ENCODE assay signal across 10 mouse cellular contexts in the genomic region with DNA sequence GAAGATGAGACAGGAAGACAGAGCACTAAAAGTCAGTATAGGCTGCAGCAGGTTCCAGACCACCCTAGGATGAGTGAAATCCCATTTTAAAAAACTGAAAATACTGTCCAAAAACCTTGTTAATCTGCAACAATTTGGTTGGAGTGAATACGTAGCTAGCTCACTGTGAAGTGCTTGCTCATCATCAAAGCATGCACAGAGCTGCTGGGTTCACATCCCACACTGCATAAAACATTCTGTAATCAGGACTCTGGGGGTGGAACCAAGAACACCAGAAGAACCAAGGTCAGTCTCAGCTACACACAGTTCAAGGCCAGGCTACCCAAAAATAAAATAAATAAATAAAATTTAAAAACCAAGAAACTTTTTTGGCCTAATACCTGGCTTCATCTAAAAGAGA. TPM values are rescaled to one million over a fixed set of nuclear protein-coding genes. Genes with fewer than 3 reads are reported as not detected.
A peak's percentile ranks its signal among the peaks of the same experiment; 100 is the strongest.
DNase-seq lines count a peak whose midpoint lies in the region; ATAC-seq lines count a peak whose summit lies in the region.
"Had no signal": no experiment of that assay in that cellular context is flagged by ENCODE, and none has a peak within 500 bp of the region (broad histone marks: within the 10 kb centered on the region; RNA-seq: fewer than 3 reads in every experiment).

No protein-coding gene starts in this region.

- H3K27ac ChIP-seq in kidney, embryonic 14.5 days (ENCODE audit: low read depth, low read length) = no peak overlapping the region
- H3K27ac ChIP-seq in midbrain, embryonic 12.5 days (replicated peaks) = no peak overlapping the region
- H3K27ac ChIP-seq: liver, embryonic 14.5 days had no signal

- H3K27me3 ChIP-seq in kidney, embryonic 14.5 days (ENCODE audit: control insufficient read depth, insufficient read depth, low read length) = no peaks in the 10 kb centered on the region
- no peaks in the 10 kb centered on the region for H3K27me3 ChIP-seq in midbrain, embryonic 12.5 days

- H3K4me1 ChIP-seq in kidney, embryonic 14.5 days (ENCODE audit: control insufficient read depth, insufficient read depth, low read length) = peaks cover 8% of the 10 kb centered on the region
- H3K4me1 ChIP-seq in midbrain, embryonic 12.5 days = peaks cover 15% of the 10 kb centered on the region

- H3K4me2 ChIP-seq in kidney, embryonic 14.5 days (replicated peaks; ENCODE audit: low read depth, low read length) = no peak overlapping the region
- peak overlapping the region; percentile 6; the same call in 1 of the 2 replicates for H3K4me2 ChIP-seq in midbrain, embryonic 12.5 days (replicated peaks)

- WGBS in kidney, embryonic 14.5 days = 46% methylated on average over 1 of the region's 1 CpGs
- 49% methylated on average over 1 of the region's 1 CpGs for whole genome bisulfite sequencing in midbrain, embryonic 12.5 days

- intact Hi-C loops in left cerebral cortex, postnatal 36 days (cut with DNase I) = loop anchor here (10.0 kb wide), 3 partner anchors 383 to 643 kb away; partner anchors contain the start of gene Lca5
- intact Hi-C loops in left cerebral cortex, postnatal 14 days (cut with DNase I) = loop anchor here (5.0 to 10.0 kb wide), 2 partner anchors 401 to 623 kb away; no protein-coding TSS in a partner anchor

- no peak for ATAC-seq in kidney, embryonic 14.5 days (ENCODE audit: low FRiP score, low TSS enrichment)
- no peak for ATAC-seq in midbrain, embryonic 12.5 days (ENCODE audit: low FRiP score, low read depth)

- H3K9ac ChIP-seq in kidney, embryonic 14.5 days (ENCODE audit: low read depth, low read length) = no peak overlapping the region
- no peak overlapping the region for H3K9ac ChIP-seq in midbrain, embryonic 12.5 days (replicated peaks)
- H3K9ac ChIP-seq: liver, embryonic 14.5 days had no signal

- DNase-seq in adrenal gland, adult (ENCODE audit: inconsistent age in 2 of 2, low spot score in 1 of 2) = peak; percentile 50 to 82
- no peak for DNase-seq in adrenal gland, postnatal 4 days (ENCODE audit: low spot score in 2 of 2)
- peak; percentile 69 for DNase-seq in kidney, adult 9 months
- DNase-seq in adrenal gland, postnatal 10 days = peak; percentile 20
- no peak for DNase-seq in left cerebral cortex, postnatal 36 days (ENCODE audit: low spot score in 2 of 2)
- DNase-seq in left cerebral cortex, postnatal 14 days (ENCODE audit: low spot score in 2 of 2) = no peak
- DNase-seq: cerebellum, postnatal 14 days had no signal

- no peak overlapping the region for H3K4me3 ChIP-seq in kidney, embryonic 14.5 days (ENCODE audit: low read length)
- H3K4me3 ChIP-seq in midbrain, embryonic 12.5 days = no peak overlapping the region

- 0 out of 2 replicates have a peak, but pooled peaks cover 6% of the 10 kb centered on the region for H3K36me3 ChIP-seq in kidney, embryonic 14.5 days (ENCODE audit: control insufficient read depth, insufficient read depth, low read length)
- H3K36me3 ChIP-seq in midbrain, embryonic 12.5 days = no peaks in the 10 kb centered on the region

- no peaks in the 10 kb centered on the region for H3K9me3 ChIP-seq in kidney, embryonic 14.5 days (ENCODE audit: control insufficient read depth, low read length)
- H3K9me3 ChIP-seq in midbrain, embryonic 12.5 days = no peaks in the 10 kb centered on the region

RNA-seq across cellular contexts. Expression of gene Phip, which starts 3.9 kb away (rescaled TPM):
- 10 to 100 TPM; 89.2 to 96.2 TPM for total RNA-seq in adrenal gland, postnatal 4 days (2021)
- polyA plus RNA-seq in kidney, embryonic 14.5 days (2014; fragmentation: Nextera tagmentation; extraction: Ambion mirVana) = 72.1 and 98.5 TPM in 2 replicates
- total RNA-seq in adrenal gland, postnatal 10 days (2021) = 10 to 100 TPM; 48.6 to 69.6 TPM
- 153 and 167 TPM in 2 replicates for polyA plus RNA-seq in midbrain, embryonic 12.5 days (2016; fragmentation: Nextera tagmentation; extraction: Ambion mirVana)
- 10 to 100 TPM; 58.5 to 84.6 TPM for total RNA-seq in left cerebral cortex, postnatal 36 days (2021)
- total RNA-seq in left cerebral cortex, postnatal 14 days (2021) = 10 to 100 TPM; 62.1 to 71.9 TPM

Comparison
In these comparisons a context has a peak if more than half of its experiments do, and no peak if none do; other contexts are left out.
1. DNase-seq: peak in adrenal gland, adult (2 of 2), kidney, adult 9 months (single experiment) and adrenal gland, postnatal 10 days (single experiment); none in adrenal gland, postnatal 4 days (0 of 2), left cerebral cortex, postnatal 36 days (0 of 2) and left cerebral cortex, postnatal 14 days (0 of 2).